Mouse (Mus musculus) mesoderm, embryonic 11.5 days (tissue): ENCODE measurements around the gene Apobr.
A peak's percentile ranks its signal among the peaks of the same experiment; 100 is the strongest.

Experiments
- DNase-seq: peaks from one replicate; pipeline ENCODE4 v3.0.0-alpha.2; 2012; ENCODE audit warnings: low read depth, low spot score

Apobr gene

DNA sequence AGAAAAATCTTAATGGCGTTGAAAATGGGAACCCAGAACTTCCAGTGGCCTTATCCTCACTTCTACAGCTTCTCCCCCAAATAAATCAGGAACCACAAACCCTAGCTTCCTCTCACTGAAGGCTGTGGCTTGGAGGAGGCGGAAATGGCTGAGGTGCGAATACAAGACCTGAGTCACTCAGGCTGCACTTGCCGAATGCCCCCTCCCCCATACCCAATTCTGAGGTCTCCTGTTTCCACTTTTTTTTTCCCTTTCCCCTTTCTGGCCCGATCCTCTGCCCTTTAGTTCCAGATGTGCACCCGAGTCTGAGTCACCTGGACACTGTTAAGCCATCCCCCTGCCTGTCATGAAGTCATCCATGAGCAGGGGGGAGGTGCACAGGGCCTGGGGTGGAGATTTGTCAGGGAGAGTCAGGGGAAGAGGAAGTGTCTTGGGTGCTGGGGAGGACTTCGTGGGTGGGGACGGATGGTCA is at the start of gene Apobr:
Gene Apobr (plus strand): TSS at position 437 of the 472 bp plus-strand sequence.
- DNase-seq: no peak

- DNase-seq: peak; percentile 16
Measured at GRCm38 (mm10) chr7:126535766-126536165, 49.0 kb upstream of the Apobr start.

DNA sequence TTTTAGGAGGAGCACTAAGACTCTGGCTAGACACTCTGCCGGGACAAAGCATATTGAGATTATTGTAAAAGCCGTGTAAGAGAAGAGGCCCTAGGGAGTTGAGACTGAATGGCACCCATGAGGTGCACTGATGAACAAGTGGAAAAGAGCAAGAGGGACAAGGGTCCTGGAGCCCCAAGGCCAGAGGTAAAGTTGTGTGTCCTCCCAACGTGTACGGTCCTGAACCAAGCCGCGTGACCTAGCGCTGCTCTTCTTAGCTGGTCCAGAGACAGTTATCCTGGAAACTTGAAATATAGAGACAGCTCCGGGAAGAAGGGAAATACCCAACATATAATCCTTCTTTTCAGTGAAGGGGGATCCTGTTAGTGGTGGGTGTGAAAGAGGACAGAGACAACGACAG is 48.3 kb upstream of the Apobr start:
- no peak for DNase-seq

- peak; percentile 52 for DNase-seq
Measured at GRCm38 (mm10) chr7:126537820-126538585, 46.7 kb upstream of the Apobr start.

- no peak for DNase-seq
Measured at GRCm38 (mm10) chr7:126541661-126542060, 43.1 kb upstream of the Apobr start.

- DNase-seq: no peak
Measured at GRCm38 (mm10) chr7:126545631-126546030, 39.1 kb upstream of the Apobr start.

DNA sequence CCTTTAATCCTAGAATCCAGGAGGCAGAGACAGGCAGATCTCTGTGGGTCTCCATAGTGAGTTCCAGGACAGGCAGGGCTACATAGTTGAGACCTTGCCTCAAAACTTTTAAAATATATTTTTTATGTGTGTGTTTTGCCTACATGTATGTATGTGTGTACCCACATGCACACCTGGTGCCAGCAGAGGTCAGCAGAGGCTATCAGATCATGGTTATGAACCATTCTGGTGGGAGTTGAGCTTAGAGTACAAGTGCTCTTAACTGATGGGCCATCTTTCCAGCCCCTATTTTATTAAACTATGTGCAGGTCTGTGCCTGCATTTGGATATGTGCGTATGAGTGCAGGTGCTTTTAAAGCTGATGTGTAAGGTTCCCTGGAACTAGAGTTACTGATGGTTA is 29.9 kb upstream of the Apobr start:
- no peak for DNase-seq

GRCm38 (mm10) chr7:126556635-126557034 is 28.1 kb upstream of the Apobr start:
- no peak for DNase-seq

DNA sequence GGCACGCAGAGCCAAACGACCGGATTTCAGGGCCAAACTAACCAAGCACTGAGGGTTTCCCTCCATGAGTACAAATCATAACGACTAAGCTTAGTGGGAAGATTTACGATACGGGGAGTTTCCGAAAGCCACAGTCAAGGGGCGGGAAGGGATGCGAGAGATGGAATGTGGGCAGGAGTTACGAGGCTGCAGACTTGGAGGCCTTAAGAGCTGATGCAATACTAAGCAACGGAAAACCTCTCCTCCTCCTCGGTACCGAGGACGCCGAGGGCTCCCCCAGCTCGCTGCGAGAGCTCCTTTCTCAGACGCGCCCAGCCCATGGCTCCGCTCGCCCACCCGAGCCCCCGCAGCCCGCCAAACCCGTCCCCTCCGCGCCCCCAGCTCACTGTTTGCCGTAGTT is 19.0 kb upstream of the Apobr start:
- peak; percentile 66 for DNase-seq

GRCm38 (mm10) chr7:126566094-126566765 is 18.5 kb upstream of the Apobr start, which contains the start of gene Eif3c:
Gene Eif3c (minus strand): TSS chr7:126566411.
- peak; percentile 92 for DNase-seq

DNA sequence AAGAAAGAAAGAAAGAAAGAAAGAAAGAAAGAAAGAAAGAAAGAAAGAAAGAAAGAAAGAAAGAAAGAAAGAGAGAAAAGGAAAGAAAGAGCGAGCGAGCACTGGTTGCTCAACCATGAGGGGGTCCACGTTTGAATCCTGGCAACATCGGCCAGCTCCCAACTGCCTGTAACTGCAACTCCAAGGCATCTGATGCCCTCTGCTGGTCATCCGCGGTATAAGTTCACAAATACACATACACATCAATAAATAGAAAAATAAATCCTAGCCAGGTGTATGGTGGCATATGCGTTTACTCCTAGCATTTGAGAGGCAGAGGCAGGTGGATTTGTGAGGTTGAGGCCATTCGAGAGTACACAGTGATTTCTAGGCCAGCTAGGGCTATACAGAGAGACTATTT is 7.8 kb upstream of the Apobr start:
- peak; percentile 75 for DNase-seq

DNA sequence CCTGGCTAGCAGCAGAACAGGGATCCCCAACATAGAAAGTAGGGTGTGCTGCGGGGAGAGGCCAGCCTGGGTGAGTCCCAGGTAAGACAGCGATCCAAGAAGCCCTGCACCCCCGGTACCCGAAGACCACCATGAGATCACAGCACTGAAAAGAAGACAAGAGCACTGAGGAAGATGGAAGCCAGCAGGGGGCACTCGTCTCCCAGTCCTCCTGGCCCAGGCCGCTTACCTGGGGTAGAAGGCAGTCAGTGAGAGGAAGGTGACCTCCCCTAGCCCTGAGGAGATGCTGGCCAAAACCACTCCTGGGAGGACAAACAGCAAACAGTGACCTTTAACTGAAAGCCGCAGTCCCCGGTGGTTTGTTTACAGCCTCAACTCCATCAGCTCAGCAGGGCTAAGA is 5.6 kb upstream of the Apobr start:
- no peak for DNase-seq

GRCm38 (mm10) chr7:126581661-126582060 is 3.1 kb upstream of the Apobr start:
- no peak for DNase-seq

- peak; percentile 47 for DNase-seq
Measured at GRCm38 (mm10) chr7:126582759-126583158, 2.0 kb upstream of the Apobr start.

DNA sequence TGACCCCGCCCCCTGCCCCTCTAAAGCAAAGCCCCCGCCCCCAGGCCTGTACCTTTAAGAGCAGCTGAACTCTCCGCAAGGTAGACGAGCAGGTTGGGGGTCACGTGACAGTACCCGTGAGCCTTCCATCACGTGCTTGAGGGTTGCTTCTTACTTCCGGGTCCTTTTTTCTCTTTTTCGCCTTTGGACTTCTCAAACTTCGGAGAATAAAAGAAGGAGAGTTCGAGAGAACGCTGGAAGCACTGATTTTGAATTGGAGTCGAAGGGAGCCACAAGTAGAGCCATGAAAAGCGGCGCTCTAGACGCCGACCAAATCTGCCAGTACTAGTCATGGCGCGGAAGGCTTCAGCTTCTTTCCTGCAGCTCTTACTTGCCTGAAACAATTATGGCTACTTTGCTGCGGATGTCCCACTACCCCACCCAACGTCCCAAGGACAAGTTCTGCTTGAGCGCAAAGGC is 1.5 kb upstream of the Apobr start:
- DNase-seq: peak; percentile 91

- no peak for DNase-seq
Measured at GRCm38 (mm10) chr7:126583761-126584160, 981 bp upstream of the Apobr start.

- DNase-seq: no peak
Measured at GRCm38 (mm10) chr7:126585717-126586116, 975 bp downstream of the Apobr start, which contains the start of gene Cln3. Gene Cln3 (minus strand): TSS chr7:126585817.

DNA sequence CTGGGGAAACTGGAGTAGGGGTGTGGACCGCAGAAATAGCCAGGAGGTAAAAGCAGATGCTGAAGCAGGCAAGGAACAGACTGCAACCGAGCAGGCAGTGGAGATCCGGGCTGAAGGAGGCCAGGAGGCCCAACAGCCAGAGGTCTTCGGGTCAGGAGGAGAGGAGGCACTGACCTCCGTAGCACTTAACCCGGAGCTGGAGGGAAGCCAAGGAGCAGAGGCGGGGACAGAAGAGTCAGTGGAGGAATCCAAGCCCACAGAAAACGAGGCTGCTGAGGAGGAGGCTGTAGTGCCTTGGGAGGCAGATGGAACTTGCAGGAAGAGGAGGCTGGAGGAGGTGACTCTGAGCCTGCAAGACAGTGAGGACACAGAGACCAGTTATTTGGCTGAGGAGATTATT is 2.1 kb downstream of the Apobr start:
- DNase-seq: no peak

GRCm38 (mm10) chr7:126587779-126588178 is 3.0 kb downstream of the Apobr start:
- peak; percentile 75 for DNase-seq

- no peak for DNase-seq
Measured at GRCm38 (mm10) chr7:126594862-126595561, 10.3 kb downstream of the Apobr start, which contains the start of gene Il27. Gene Il27 (minus strand): TSS chr7:126594941.

GRCm38 (mm10) chr7:126595890-126596289 is 11.1 kb downstream of the Apobr start:
- DNase-seq: no peak

DNA sequence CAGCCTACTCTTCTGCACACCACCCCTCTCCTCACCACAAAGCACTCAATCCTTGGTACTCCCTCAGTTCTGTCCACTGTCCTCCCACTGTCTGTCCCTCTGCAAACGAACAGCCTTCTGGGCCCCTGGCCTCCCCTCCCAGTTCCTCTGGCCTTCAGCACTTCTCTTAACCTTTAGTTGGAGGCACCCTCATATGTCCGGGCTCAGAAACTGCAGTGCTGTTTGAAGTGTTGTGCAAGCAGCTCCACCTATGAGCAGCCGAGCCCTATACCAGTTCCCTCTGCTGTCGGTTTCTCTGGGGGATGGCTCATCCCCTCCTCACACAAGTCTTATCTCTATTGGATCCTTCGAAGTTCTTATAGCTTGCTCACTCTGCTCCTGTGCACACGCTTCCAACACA is 11.7 kb downstream of the Apobr start:
- no peak for DNase-seq
